Mouse (Mus musculus) erythroid progenitor cell, adult 5-6 weeks (primary cell): ENCODE results near the gene Oaf. TPM values are rescaled to one million over a fixed set of nuclear protein-coding genes. Genes with fewer than 3 reads are reported as not detected.

Source experiments
- total RNA-seq, 2 experiments: library from RNA; stranded (forward) in 1 of 2; stranded (reverse) in 1 of 2; fragments of 150-400 nt in 1 of 2; fragments of 186-747, 209-891 nt in 1 of 2; gene quantifications; 2 replicates each; pipeline versions ENCODE4 v1.2.3 to v1.2.4; 2015 to 2017; ENCODE audit warnings: low replicate concordance in 2 of 2

Gene Oaf
- total RNA-seq, 2 experiments from 2014 or later: 5.1 to 38.6 TPM

Other genes with a start within 250 kb of the Oaf start
- gene Arhgef12, start 132.7 kb downstream of the Oaf start, total RNA-seq (2015; ENCODE audit: low replicate concordance): 139 and 161 TPM in 2 replicates
- gene Arhgef12, start 132.7 kb downstream of the Oaf start, total RNA-seq (2017; ENCODE audit: low replicate concordance): 204 and 206 TPM in 2 replicates
- gene Tmem136, start 123.3 kb downstream of the Oaf start, total RNA-seq (2015; ENCODE audit: low replicate concordance): 12.2 TPM in 1 of 2 replicates, not detected in the other
- gene Tmem136, start 123.3 kb downstream of the Oaf start, total RNA-seq (2017; ENCODE audit: low replicate concordance): 0.77 TPM in 1 of 2 replicates, not detected in the other
- not detected in 2 replicates for gene Pou2f3, start 29.5 kb downstream of the Oaf start, total RNA-seq (2015; ENCODE audit: low replicate concordance)
- gene Pou2f3, start 29.5 kb downstream of the Oaf start, total RNA-seq (2017; ENCODE audit: low replicate concordance): not detected in 2 replicates
- gene Trim29, start 70.9 kb upstream of the Oaf start, total RNA-seq (2015; ENCODE audit: low replicate concordance): not detected in 2 replicates
- gene Trim29, start 70.9 kb upstream of the Oaf start, total RNA-seq (2017; ENCODE audit: low replicate concordance): not detected in 2 replicates